Mouse (Mus musculus) heart, adult 8-10 months (tissue): ENCODE data around the gene Amdhd2. TPM values are rescaled to one million over a fixed set of nuclear protein-coding genes. Genes with fewer than 3 reads are reported as not detected.

Experiments
- DNase-seq: peaks from one replicate; pipeline ENCODE4 v3.0.0; 2022; ENCODE audit warnings: low spot score
- total RNA-seq, 4 experiments: library from RNA; stranded (reverse); gene quantifications; 2 replicates each; pipeline ENCODE4 v1.2.4; 2022

Gene Amdhd2
- total RNA-seq, 4 experiments from 2014 or later: 9.4 to 12.4 (median 10.8) TPM

GRCm38 (mm10) chr17:24197032-24197824 is 33.7 kb upstream of the Amdhd2 start:
- DNase-seq: no peak

GRCm38 (mm10) chr17:24195349-24195748 is 31.8 kb upstream of the Amdhd2 start:
- no peak for DNase-seq

- DNase-seq: no peak
These were observed 30.2 kb upstream of the Amdhd2 start for GRCm38 (mm10) chr17:24193769-24194168.

GRCm38 (mm10) chr17:24193268-24193667 is 29.7 kb upstream of the Amdhd2 start:
- no peak for DNase-seq

GRCm38 (mm10) chr17:24192848-24193247 is 29.3 kb upstream of the Amdhd2 start:
- no peak for DNase-seq

- DNase-seq: no peak
These were observed 27.9 kb upstream of the Amdhd2 start for GRCm38 (mm10) chr17:24191481-24191880.

GRCm38 (mm10) chr17:24190934-24191333 is 27.4 kb upstream of the Amdhd2 start:
- DNase-seq: no peak

- no peak for DNase-seq
These were observed 10.7 kb upstream of the Amdhd2 start for GRCm38 (mm10) chr17:24174259-24174658.

- peak; percentile 74 for DNase-seq
These were observed 9.9 kb upstream of the Amdhd2 start for GRCm38 (mm10) chr17:24173423-24173822.

GRCm38 (mm10) chr17:24171738-24172137 is 8.2 kb upstream of the Amdhd2 start:
- DNase-seq: no peak

GRCm38 (mm10) chr17:24170729-24171128 is 7.2 kb upstream of the Amdhd2 start:
- DNase-seq: no peak

- DNase-seq: no peak
These were observed 6.6 kb upstream of the Amdhd2 start for GRCm38 (mm10) chr17:24170125-24170524.

- peak; percentile 94 for DNase-seq
These were observed 5.9 kb upstream of the Amdhd2 start, which contains the start of gene Atp6v0c for GRCm38 (mm10) chr17:24169317-24170065. Gene Atp6v0c (minus strand): TSS chr17:24169702.

GRCm38 (mm10) chr17:24168590-24169277 is 5.2 kb upstream of the Amdhd2 start:
- DNase-seq: peak; percentile 43

- no peak for DNase-seq
These were observed 4.4 kb upstream of the Amdhd2 start for GRCm38 (mm10) chr17:24167891-24168505.

GRCm38 (mm10) chr17:24167120-24167519 is 3.6 kb upstream of the Amdhd2 start:
- DNase-seq: no peak

- DNase-seq: no peak
These were observed 1.1 kb upstream of the Amdhd2 start for GRCm38 (mm10) chr17:24164566-24165259.

GRCm38 (mm10) chr17:24162584-24163175 is 886 bp downstream of the Amdhd2 start:
- DNase-seq: no peak

- DNase-seq: no peak
These were observed 2.1 kb downstream of the Amdhd2 start for GRCm38 (mm10) chr17:24161466-24161865.

- DNase-seq: no peak
These were observed 6.0 kb downstream of the Amdhd2 start for GRCm38 (mm10) chr17:24157526-24157925.

GRCm38 (mm10) chr17:24157121-24157520 is 6.4 kb downstream of the Amdhd2 start:
- no peak for DNase-seq
